Mouse (Mus musculus) brain, embryonic 14.5 days (tissue): ENCODE measurements at regions not wholly inside any gene's neighbourhood (a gene's known extent, or its start where the extent isn't known, plus 50 kb on each side); places are given as distances from the start of the nearest gene placed in this dataset.

Source experiments
- DNase-seq: peaks from one replicate; pipeline ENCODE4 v3.0.0-alpha.2; 2011; ENCODE audit warnings: low read depth
- CTCF ChIP-seq: fragments of 200-500 bp; IDR thresholded peaks from 2 replicates; pipeline ENCODE4 v1.5.1; 2012; ENCODE audit warnings: inconsistent platforms, mild to moderate bottlenecking, moderate library complexity, borderline replicate concordance; ENCODE audit not compliant: insufficient read depth, insufficient read length; ENCODE audit errors: extremely low read depth
- POLR2A ChIP-seq: fragments of 200-500 bp; IDR thresholded peaks from 2 replicates; pipeline ENCODE4 v1.6.1; 2012; ENCODE audit warnings: mild to moderate bottlenecking, inconsistent platforms, borderline replicate concordance; ENCODE audit not compliant: poor library complexity, insufficient read depth, insufficient read length, severe bottlenecking; ENCODE audit errors: extremely low read depth

DNA sequence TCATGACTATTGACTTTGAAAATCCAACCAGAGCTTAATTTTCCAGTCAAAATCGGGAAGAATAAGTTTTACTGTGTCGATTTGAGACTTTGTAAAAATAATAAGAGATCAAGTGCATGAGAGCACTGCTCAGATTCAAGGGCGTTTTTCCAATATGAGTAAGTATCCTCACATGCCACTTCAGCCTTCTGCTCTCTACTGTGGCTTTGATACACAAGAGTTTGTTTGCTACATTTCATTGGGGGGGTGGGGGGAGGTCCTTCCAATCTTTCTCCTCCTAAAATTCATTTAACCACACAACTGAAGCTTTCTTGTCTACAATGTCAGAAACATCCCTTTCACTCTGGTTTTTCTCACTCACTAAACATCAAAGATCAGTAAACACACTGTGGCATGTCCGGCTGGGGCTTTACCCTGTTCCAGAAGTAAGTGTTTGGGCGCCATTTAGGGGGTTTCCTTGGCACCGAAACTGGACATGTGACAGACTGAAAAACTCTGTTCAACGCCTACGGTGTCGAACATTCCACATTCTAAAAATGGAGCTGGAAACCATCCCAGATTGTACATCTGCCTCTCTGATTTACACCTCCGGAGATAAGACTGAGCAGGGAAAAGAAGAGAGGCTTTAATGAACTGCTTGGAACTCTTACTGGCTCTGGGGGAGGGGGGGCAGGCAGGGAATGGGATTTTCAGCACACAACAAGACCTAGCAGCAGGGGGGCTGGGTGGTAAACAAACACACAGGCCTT lies 270.4 kb upstream of the Kcnh7 start:
- no peak for TF ChIP-seq CTCF
- no peak for TF ChIP-seq POLR2A
- peak; percentile 93 for DNase-seq

DNA sequence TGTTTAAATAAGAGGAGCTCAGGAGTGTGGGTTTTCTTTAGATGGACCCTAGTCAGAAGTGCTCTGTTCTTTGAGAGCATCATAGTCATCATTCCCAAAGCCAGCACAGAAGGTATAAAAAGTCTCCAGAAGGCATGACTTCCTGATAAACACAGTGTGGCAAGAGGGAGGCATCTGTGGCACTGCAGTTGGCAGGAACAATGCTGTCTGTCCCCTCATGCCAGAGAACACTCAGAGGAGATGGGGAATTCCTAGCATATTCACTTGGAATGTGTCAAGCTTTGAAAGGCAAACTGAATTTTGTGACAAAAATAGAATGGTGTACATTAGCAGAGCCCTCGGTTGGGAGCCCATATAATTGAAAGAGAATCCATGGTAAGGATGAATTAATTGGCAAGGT lies 268.8 kb upstream of the Kcnh7 start:
- peak; percentile 87 for DNase-seq

DNA sequence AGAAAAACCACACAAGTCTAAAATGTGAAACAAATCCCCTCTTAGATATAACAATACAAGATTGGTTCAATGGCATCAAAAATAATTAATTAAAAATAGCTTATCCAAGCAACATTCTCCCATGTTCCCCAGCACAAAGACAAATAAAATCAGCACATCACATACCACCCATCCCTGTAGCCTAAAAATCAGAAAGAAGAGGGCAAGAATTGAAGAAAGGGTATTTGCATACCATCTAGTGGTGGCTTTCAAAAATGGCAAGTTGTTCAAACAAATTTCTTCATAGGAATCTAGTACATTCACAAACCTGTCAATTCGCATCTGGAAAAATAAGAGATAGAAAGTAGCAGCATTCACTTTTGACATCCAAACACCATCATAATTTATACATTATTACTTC lies 268.1 kb upstream of the Kcnh7 start:
- DNase-seq, result peak; percentile 80
- TF ChIP-seq POLR2A (no peak), CTCF (no peak)

More for the DNA sequence above, 268.8 kb upstream of the Kcnh7 start:
- TF ChIP-seq POLR2A (no peak), CTCF (no peak)

DNA sequence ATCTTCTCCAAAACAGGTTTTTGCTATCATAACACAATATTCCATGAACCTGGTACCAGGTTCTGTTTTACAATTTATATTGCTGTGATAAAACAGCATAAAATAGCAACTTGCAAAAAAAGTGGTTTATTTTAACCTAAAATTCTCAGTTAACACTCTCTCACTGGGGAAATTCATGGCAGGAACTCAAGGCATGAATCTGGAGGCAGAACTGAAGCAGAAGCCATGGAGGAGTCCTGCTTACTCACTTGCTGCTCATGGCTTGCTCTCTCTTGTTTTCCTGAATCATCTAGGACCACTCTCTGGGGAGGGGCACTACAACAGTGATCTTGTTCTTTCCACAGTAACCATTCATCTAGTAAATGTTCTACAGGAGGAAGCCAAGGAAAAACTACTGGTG lies 250.2 kb upstream of the Kcnh7 start:
- no peak for TF ChIP-seq CTCF
- TF ChIP-seq POLR2A, result no peak

DNA sequence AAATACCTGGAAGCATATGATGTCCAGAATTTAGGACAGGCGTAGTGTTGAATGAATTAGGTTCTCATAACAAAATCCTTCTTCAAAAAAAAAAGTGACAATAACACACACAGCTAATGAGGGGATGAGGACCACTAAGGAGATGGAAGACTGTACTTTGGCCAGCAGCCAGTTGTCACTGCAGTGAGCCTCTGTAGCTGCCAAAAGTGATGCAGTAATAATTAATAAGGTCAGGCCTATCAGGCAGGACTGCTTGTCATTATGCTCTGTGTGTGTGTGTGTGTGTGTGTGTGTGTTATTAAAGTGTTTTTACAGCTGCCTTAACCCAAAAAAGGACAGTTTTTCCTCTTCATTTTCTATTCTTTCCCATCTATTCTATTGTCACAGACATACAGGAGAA lies 221.3 kb upstream of the Kcnh7 start:
- TF ChIP-seq CTCF (no peak), POLR2A (no peak)
- DNase-seq, result peak; percentile 81

More for the DNA sequence above, 250.2 kb upstream of the Kcnh7 start:
- DNase-seq, result no peak
